Comparison of ENCODE assay signal across 28 mouse cellular contexts in the genomic region with DNA sequence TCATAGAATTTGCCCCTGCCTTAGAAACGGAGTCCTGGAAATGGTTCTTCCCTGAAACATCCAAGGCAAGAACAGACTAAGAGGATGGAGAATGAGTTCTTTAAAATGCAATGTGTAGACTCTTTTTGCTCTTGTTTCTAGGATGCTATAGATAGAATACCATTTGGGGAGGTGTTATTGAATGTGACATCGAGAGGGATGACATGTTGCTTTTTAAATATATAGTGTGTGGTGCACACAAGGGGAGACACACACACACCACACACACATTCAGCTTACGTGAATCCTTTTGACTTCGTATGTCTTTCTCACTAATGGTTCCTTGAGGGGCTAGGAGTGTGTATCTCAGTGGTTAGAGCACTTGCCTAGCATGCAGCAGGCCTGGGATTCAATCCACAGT. TPM values are rescaled to one million over a fixed set of nuclear protein-coding genes. Genes with fewer than 3 reads are reported as not detected.
A peak's percentile ranks its signal among the peaks of the same experiment; 100 is the strongest.
DNase-seq lines count a peak whose midpoint lies in the region; ATAC-seq and TF ChIP-seq lines count a peak whose summit lies in the region.
"Had no signal": no experiment of that assay in that cellular context is flagged by ENCODE, and none has a peak within 500 bp of the region (broad histone marks: within the 10 kb centered on the region; RNA-seq: fewer than 3 reads in every experiment).

No protein-coding gene starts in this region.

- DNase-seq in forebrain, postnatal 0 days, result no peak
- no peak for DNase-seq in frontal cortex, postnatal 10 days (ENCODE audit: low spot score in 2 of 2)
- DNase-seq in brain, adult 2 months (ENCODE audit: low read depth, low spot score), result peak; percentile 25
- no peak for DNase-seq in layer of hippocampus, postnatal 25 days (ENCODE audit: extremely low spot score in 1 of 2, low spot score in 1 of 2)
- DNase-seq: adrenal gland, adult 2 months; adrenal gland, adult 8-10 months; adrenal gland, postnatal 10 days; adrenal gland, postnatal 14 days; adrenal gland, postnatal 25 days; adrenal gland, postnatal 36 days; B cell, adult 2 months; cerebellum, adult 11 months; cerebellum, adult 11-12 months; cerebellum, adult 18-20 months; cerebellum, adult 2 months had no signal

- no peaks in the 10 kb centered on the region for H3K36me3 ChIP-seq in forebrain, postnatal 0 days (ENCODE audit: insufficient read depth)
- no peaks in the 10 kb centered on the region for H3K36me3 ChIP-seq in forebrain, embryonic 12.5 days (replicated peaks)
- H3K36me3 ChIP-seq: G1E had no signal

- no peak overlapping the region for H3K4me2 ChIP-seq in forebrain, postnatal 0 days (ENCODE audit: low read depth)
- H3K4me2 ChIP-seq in forebrain, embryonic 12.5 days, result no peak overlapping the region

- no peak overlapping the region for H3K27ac ChIP-seq in forebrain, postnatal 0 days (ENCODE audit: low read depth, low read length)
- H3K27ac ChIP-seq in forebrain, embryonic 12.5 days, result no peak overlapping the region

- no peak overlapping the region for H3K9ac ChIP-seq in forebrain, postnatal 0 days
- H3K9ac ChIP-seq in forebrain, embryonic 12.5 days, result no peak overlapping the region

- no peak for TF ChIP-seq CTCF in forebrain, postnatal 0 days (IDR thresholded peaks at IDR 0.05; ENCODE audit: low read depth)

- no peaks in the 10 kb centered on the region for H3K4me1 ChIP-seq in forebrain, postnatal 0 days (ENCODE audit: insufficient read depth)
- no peaks in the 10 kb centered on the region for H3K4me1 ChIP-seq in forebrain, embryonic 12.5 days

- H3K9me3 ChIP-seq in forebrain, postnatal 0 days (ENCODE audit: low read length), result no peaks in the 10 kb centered on the region
- no peaks in the 10 kb centered on the region for H3K9me3 ChIP-seq in forebrain, embryonic 12.5 days
- H3K9me3 ChIP-seq: G1E had no signal

- no peak overlapping the region for H3K4me3 ChIP-seq in forebrain, postnatal 0 days (ENCODE audit: low read depth, low read length)
- no peak overlapping the region for H3K4me3 ChIP-seq in forebrain, embryonic 12.5 days (replicated peaks)

- ATAC-seq in forebrain, postnatal 0 days, result 0 out of 2 replicates have a peak, but pooled peaks have one; percentile 34
- no peak for ATAC-seq in forebrain, embryonic 12.5 days (ENCODE audit: low FRiP score)
- ATAC-seq in frontal cortex, adult (ENCODE audit: low TSS enrichment), result peak; percentile 81
- ATAC-seq: activated CD4-positive, CD25-positive, alpha-beta regulatory T cell, adult 4 months; CD4-positive, CD25-positive, alpha-beta regulatory T cell, adult 4 months; Patski had no signal

- no peaks in the 10 kb centered on the region for H3K27me3 ChIP-seq in forebrain, postnatal 0 days (ENCODE audit: insufficient read depth, low read length)
- H3K27me3 ChIP-seq in forebrain, embryonic 12.5 days, result no peaks in the 10 kb centered on the region
- H3K27me3 ChIP-seq: CH12.LX, Patski had no signal

- 87% methylated on average over 4 of the region's 4 CpGs for WGBS in forebrain, postnatal 0 days
- WGBS in forebrain, embryonic 12.5 days, result 90% methylated on average over 4 of the region's 4 CpGs

RNA-seq across cellular contexts. Expression of a gene that starts 4.2 kb away (rescaled TPM):
- total RNA-seq in forebrain, postnatal 0 days (2014; rRNA removed), result not detected in 2 replicates
- polyA plus RNA-seq in forebrain, postnatal 0 days (2015; fragmentation: Nextera tagmentation; extraction: Ambion mirVana), result not detected in 2 replicates
- not detected in 2 replicates for polyA plus RNA-seq in forebrain, embryonic 12.5 days (2016; fragmentation: Nextera tagmentation; extraction: Ambion mirVana)
- total RNA-seq in layer of hippocampus, postnatal 25 days (2021), result not detected
- total RNA-seq: adrenal gland, adult 18-20 months; adrenal gland, adult 2 months; adrenal gland, adult 8-10 months; adrenal gland, postnatal 10 days; adrenal gland, postnatal 14 days; adrenal gland, postnatal 25 days; adrenal gland, postnatal 36 days; adrenal gland, postnatal 4 days; CH12.LX; ES-E14; G1E; MEL had no signal
- polyA plus RNA-seq: activated CD4-positive, CD25-positive, alpha-beta regulatory T cell, adult 4 months; adrenal gland, adult 2 months; brain, embryonic 14.5 days; C2C12; CD4-positive, CD25-positive, alpha-beta regulatory T cell, adult 4 months; cerebellum, adult 2 months; G1E; Patski had no signal

RNA-seq across cellular contexts. Expression of a gene that starts 7.0 kb away (rescaled TPM):
- total RNA-seq in forebrain, postnatal 0 days (2014; rRNA removed), result not detected in 2 replicates
- not detected in 2 replicates for polyA plus RNA-seq in forebrain, postnatal 0 days (2015; fragmentation: Nextera tagmentation; extraction: Ambion mirVana)
- polyA plus RNA-seq in forebrain, embryonic 12.5 days (2016; fragmentation: Nextera tagmentation; extraction: Ambion mirVana), result 0.13 and 0.24 TPM in 2 replicates
- not detected for total RNA-seq in layer of hippocampus, postnatal 25 days (2021)
- total RNA-seq: adrenal gland, adult 18-20 months; adrenal gland, adult 2 months; adrenal gland, adult 8-10 months; adrenal gland, postnatal 10 days; adrenal gland, postnatal 14 days; adrenal gland, postnatal 25 days; adrenal gland, postnatal 36 days; adrenal gland, postnatal 4 days; CH12.LX; ES-E14; G1E; MEL had no signal
- polyA plus RNA-seq: adrenal gland, adult 2 months; brain, embryonic 14.5 days; C2C12; cerebellum, adult 2 months; G1E had no signal

RNA-seq across cellular contexts. Expression of a gene that starts 50.6 kb away (rescaled TPM):
- 649 and 724 TPM in 2 replicates for total RNA-seq in forebrain, postnatal 0 days (2014; rRNA removed)
- 456 and 481 TPM in 2 replicates for polyA plus RNA-seq in forebrain, postnatal 0 days (2015; fragmentation: Nextera tagmentation; extraction: Ambion mirVana)
- polyA plus RNA-seq in forebrain, embryonic 12.5 days (2016; fragmentation: Nextera tagmentation; extraction: Ambion mirVana), result 285 and 304 TPM in 2 replicates
- total RNA-seq in layer of hippocampus, postnatal 25 days (2021), result 100 to 1,000 TPM; 233 to 257 TPM
